Mouse (Mus musculus) olfactory bulb, adult 2 months (tissue): Measurements from ENCODE around the gene Tstd2.

ENCODE experiments used
- CTCF ChIP-seq: fragments of 200-500 bp; IDR thresholded peaks from 2 replicates; pipeline ENCODE4 v1.5.1; 2012; ENCODE audit warnings: low read depth, mild to moderate bottlenecking, low read length, moderate library complexity; ENCODE audit not compliant: insufficient read depth
- POLR2A ChIP-seq: fragments of 200-500 bp; IDR thresholded peaks from 2 replicates; pipeline ENCODE4 v1.6.1; 2012; ENCODE audit warnings: mild to moderate bottlenecking, low read depth, low read length, moderate library complexity; ENCODE audit not compliant: insufficient read depth

GRCm38 (mm10) chr4:46185423-46185822 lies 46.9 kb upstream of the Tstd2 start:
- TF ChIP-seq POLR2A (no peak), CTCF (no peak)
